Mouse (Mus musculus): ENCODE results near the gene Rpl36a. TPM values are rescaled to one million over a fixed set of nuclear protein-coding genes. Genes with fewer than 3 reads are reported as not detected.
"Not testable (repeated sequence)": the region's sequence is repeated elsewhere in the genome, so short reads cannot be mapped to it uniquely, and the experiment has no call there.

Gene Rpl36a
- 100 to 1,000 TPM; 195 to 198 TPM for total RNA-seq (2021)
- long read RNA-seq, experiment 1, transcript Rpl36a-201 (5 exons, 483 nt), result major isoform, 95 of 99 reads
- long read RNA-seq, experiment 1, partial matches to known transcripts, result 1 of 99 reads
- long read RNA-seq, experiment 1, other reads (novel, unspliced or antisense), result 0 of 99 reads
- long read RNA-seq, experiment 2, transcript Rpl36a-201 (5 exons, 483 nt), result major isoform, 118 of 121 reads
- long read RNA-seq, experiment 2, partial matches to known transcripts, result 1 of 121 reads
- long read RNA-seq, experiment 2, other reads (novel, unspliced or antisense), result 0 of 121 reads

- DNase-seq, result peak; percentile 89
- intact Hi-C loops (cut with DNase I; ENCODE audit: low total_unique reads), result no loop called here
Measured at GRCm38 (mm10) chrX:134585103-134586002, at the start of gene Rpl36a. TSS of gene Rpl36a (plus strand) at chrX:134585654.

DNA sequence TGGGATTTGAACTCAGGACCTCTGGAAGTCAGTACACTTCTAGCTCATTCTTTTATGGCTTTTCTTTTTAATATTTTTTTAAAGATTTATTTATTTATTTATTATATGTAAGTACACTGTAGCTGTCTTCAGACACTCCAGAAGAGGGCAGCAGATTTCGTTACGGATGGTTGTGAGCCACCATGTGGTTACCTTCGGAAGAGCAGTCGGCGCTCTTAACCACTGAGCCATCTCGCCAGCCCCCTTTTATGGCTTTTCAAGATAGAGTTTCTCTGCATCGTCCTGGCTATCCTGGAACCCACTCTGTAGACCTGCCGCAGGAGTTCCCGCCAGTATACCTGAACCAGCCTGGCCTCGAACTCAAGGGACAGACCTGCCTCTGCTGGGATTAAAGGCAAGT is 45.7 kb upstream of the Rpl36a start:
- intact Hi-C loops (cut with DNase I; ENCODE audit: low total_unique reads); DNase-seq: not testable (repeated sequence)

GRCm38 (mm10) chrX:134540414-134541135 is 44.9 kb upstream of the Rpl36a start:
- DNase-seq, result no peak
- intact Hi-C loops (cut with DNase I; ENCODE audit: low total_unique reads), result no loop called here

- peak; percentile 51 for DNase-seq
- intact Hi-C loops (cut with DNase I; ENCODE audit: low total_unique reads), result no loop called here
Measured at GRCm38 (mm10) chrX:134541145-134541954, 44.1 kb upstream of the Rpl36a start, which contains the start of gene Timm8a1. TSS of gene Timm8a1 (minus strand) at chrX:134541865.

GRCm38 (mm10) chrX:134541955-134542308 is 43.5 kb upstream of the Rpl36a start:
- DNase-seq, result no peak
- intact Hi-C loops (cut with DNase I; ENCODE audit: low total_unique reads), result no loop called here

DNA sequence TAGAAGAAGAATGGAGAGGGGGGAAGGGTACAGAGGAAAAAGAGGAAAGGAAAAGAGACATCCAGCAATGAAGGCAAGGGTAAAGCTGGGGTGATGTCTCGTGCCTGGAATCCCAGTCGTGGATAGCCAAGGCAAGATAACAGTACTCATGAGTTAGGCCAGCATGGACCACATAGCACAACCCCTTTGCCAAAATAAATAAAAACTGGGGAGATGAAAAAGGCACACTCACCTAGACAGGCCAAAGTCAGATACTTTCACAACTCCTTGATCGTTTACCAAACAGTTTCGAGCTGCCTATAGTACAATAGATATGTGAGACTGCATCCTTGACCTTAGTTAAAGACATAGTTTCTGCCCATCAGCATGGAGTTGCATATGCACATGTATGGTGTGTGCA is 38.1 kb upstream of the Rpl36a start:
- intact Hi-C loops (cut with DNase I; ENCODE audit: low total_unique reads), result no loop called here
- no peak for DNase-seq

DNA sequence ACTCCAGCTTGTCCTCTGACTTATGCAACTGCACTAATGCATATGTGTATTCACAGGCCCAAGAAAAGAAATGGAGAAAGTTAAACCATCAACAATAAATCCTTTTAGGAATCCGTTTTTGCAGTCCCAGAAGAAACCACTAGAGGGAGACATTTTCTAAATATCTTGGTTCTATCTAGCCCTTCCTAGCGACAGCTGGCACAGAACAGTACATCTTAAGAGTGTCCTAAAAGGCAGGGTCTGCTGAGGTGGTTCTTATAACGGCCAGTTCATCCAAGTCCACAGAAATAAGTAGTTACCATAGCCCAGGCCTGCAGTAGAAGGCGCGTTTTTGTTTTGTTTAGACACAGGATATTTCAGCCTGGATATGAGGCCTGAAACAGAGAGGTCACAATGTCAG is 34.6 kb upstream of the Rpl36a start:
- intact Hi-C loops (cut with DNase I; ENCODE audit: low total_unique reads), result no loop called here
- DNase-seq, result no peak

GRCm38 (mm10) chrX:134553326-134553725 is 32.1 kb upstream of the Rpl36a start:
- intact Hi-C loops (cut with DNase I; ENCODE audit: low total_unique reads), result no loop called here
- no peak for DNase-seq

DNA sequence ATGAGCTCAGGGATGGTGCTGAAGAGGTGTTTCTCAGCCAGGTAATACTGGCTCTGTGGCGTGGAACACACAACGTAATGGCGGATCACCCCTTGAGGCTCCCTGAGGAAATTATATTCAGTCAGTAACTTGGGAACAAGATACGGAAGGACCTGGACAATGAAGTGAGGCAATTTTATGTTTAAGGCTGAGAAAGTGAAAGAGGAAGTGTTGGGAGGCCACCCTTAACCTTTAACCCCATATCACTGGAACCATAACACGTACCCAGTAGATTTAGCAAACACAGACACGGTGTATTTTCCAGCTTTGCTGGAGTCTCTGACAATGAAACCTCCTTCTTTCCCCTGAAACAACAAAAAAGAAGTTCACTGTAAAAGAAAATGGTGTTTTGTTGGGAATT is 31.0 kb upstream of the Rpl36a start:
- DNase-seq, result no peak
- intact Hi-C loops (cut with DNase I; ENCODE audit: low total_unique reads), result no loop called here

- DNase-seq, result no peak
- intact Hi-C loops (cut with DNase I; ENCODE audit: low total_unique reads), result no loop called here
Measured at GRCm38 (mm10) chrX:134564326-134564725, 21.1 kb upstream of the Rpl36a start.

DNA sequence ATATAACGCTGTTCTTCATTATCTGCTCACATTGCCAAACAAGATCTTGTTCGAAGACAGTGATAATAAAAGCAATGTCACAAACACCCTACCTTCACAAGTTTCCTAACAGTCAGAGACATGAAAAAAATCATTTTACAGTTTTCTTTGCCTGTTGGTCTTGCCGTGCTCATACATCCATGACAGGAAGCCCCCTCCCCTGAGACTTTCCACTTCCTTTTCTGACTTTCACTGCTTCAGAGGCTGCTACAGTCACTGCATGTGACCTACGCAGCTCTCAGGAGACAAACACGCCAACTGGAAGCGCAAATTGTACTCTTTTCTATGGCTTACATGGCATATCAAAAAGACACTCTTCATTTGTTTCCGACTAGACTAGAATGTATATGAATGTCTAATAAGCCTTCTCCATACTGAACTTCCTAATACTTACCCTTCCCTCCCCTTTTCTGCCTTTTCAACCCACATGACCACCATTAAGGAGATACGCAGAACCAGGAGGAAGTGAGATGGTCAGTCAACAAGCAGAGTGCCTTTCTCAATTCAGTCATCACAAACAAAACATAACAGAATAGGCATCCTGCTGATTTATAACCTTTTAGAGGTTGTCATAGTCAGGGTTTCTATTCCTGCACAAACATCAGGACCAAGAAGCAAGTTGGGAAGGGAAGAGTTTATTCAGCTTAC is 18.8 kb upstream of the Rpl36a start:
- DNase-seq, result no peak
- intact Hi-C loops (cut with DNase I; ENCODE audit: low total_unique reads), result no loop called here

DNA sequence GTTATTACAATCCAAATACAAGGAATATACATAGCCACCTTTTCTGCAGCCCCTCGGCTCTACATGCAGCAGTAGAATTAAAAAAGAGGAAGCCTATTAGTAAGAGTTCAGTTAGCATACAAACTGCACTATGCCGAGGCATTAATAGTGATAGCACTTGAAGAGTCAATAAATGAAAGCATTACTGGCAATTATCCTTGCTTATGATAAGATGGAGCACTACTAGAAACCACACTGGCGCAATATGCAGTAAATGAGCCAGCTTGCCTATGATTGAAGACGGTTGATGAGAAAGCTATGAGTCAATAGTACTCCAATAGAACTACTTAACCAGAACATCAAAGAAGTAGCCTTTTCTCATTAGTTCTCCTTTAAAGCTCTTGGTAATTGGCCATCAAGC is 7.6 kb upstream of the Rpl36a start:
- no peak for DNase-seq
- intact Hi-C loops (cut with DNase I; ENCODE audit: low total_unique reads), result no loop called here

DNA sequence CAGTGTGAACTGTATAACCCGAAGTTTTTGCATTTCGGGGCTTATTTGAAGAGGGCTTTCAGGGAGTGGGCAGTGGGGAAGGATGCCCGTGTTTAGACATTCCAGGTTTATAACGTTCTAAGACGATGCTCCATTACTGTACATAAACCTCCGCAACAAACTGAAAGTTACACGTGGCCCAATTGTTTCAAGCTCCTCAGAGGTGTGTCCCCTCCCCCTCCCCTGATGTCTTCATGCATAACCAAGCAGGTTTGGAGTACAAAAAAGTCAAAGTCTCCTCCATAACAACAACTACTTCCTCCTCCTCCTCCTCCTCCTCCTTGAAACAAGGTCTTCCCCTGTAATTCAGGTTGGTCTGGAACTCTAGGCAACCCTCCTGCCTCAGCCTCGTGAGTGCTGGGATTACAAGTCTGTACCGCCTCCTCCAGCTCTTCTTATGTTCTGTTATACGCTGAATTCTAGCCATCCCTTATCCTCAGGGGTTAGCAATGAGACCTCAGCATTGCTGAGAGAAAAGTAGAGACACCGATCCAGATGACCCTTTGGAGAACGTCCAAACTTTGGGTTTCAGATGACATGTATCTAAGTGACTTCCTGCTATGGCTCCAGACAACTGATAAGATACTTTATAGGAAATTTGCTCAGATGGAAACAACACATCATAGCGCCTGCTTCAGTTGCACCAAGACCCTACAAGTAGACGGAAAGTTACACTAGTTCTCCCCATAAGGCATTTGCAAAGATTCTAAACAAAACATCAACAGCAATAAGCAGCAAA is 4.7 kb upstream of the Rpl36a start:
- DNase-seq, result no peak

GRCm38 (mm10) chrX:134582270-134582669 is 3.2 kb upstream of the Rpl36a start:
- intact Hi-C loops (cut with DNase I; ENCODE audit: low total_unique reads), result no loop called here

More for the DNA sequence above, 4.7 kb upstream of the Rpl36a start:
- intact Hi-C loops (cut with DNase I; ENCODE audit: low total_unique reads), result no loop called here

DNA sequence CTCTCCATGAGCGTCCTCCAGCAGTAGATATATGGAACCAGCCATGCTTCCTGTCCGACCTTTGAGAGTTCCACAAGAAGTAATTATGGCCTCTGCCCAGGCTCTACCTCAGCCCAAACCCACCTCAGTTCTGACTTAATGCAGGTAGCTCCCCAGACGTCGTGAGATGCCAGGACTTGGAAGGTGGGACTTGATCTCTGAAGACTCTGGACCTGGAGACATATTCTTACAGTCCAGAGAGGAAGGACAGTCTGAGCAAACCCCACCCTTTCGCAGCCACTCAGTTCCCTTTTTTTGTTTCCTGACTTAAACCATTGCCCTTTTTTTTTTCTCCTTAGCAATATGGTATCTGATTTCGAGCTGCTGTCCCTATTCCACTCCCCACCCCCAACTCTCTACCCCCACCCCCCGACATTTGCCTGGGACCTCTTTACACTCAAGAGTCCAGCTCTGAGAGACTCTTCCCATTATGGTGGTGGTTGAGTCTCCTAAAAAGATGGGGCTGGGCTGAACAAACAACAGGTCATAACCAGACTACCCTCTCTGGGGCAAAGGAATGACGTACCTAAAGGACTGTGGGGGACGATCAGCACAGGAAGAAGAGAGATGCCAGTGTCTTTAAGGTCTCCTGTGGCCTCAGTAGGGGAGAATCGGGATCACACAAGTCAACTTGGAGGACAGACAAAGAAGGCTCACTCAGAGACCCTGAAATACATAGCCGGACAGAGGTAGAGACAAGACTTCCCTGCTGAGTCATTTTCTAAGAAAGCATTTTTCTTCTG is 2.4 kb upstream of the Rpl36a start, which contains the start of gene Btk:
Btk (minus strand) TSS at position 683 of the 782 bp plus-strand sequence.
- intact Hi-C loops (cut with DNase I; ENCODE audit: low total_unique reads), result no loop called here
- DNase-seq, result no peak

More at GRCm38 (mm10) chrX:134582270-134582669, 3.2 kb upstream of the Rpl36a start:
- no peak for DNase-seq

DNA sequence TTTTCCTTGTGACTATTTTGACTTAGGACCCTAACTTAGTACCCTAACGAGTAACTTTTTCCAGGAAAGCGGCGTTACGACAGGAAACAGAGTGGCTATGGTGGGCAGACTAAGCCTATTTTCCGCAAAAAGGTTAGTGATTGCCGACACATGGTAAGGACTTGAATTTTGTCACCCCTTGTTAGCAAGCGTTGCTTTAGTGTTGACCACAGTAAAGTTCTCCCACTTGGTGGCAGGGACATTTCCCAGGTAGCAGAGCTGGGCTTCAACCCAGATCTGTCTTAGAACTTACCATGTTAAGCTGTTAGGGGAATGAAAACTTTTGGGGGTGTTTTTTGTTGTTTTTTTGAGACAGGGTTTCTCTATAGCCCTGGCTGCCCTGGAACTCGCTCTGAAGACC is 993 bp downstream of the Rpl36a start:
- intact Hi-C loops (cut with DNase I; ENCODE audit: low total_unique reads), result no loop called here
- no peak for DNase-seq

GRCm38 (mm10) chrX:134588261-134588660 is 2.8 kb downstream of the Rpl36a start:
- DNase-seq, result no peak
- intact Hi-C loops (cut with DNase I; ENCODE audit: low total_unique reads), result no loop called here
